Mouse (Mus musculus) stomach, embryonic 14.5 days (tissue): ENCODE results near the gene Pkp2. TPM values are rescaled to one million over a fixed set of nuclear protein-coding genes. Genes with fewer than 3 reads are reported as not detected.
"Not testable (repeated sequence)": the region's sequence is repeated elsewhere in the genome, so short reads cannot be mapped to it uniquely, and the experiment has no call there.

ENCODE experiments used
- ATAC-seq: fragments of 200-750 bp; cut with Nextera tagmentation; 2 replicates; pipeline ENCODE4 v1.8.0; 2017; ENCODE audit warnings: low read depth, moderate TSS enrichment; ENCODE audit not compliant: insufficient number of reproducible peaks, insufficient read depth, low FRiP score
- H3K27ac ChIP-seq: fragments of 300-500 bp; sonication (generic); 2 replicates; pipeline ENCODE4 v1.5.1; 2014; ENCODE audit warnings: mild to moderate bottlenecking, low read length, moderate library complexity, mixed read lengths
- H3K27me3 ChIP-seq: fragments of 300-500 bp; sonication (generic); 2 replicates; pipeline ENCODE4 v1.6.1; 2014; ENCODE audit warnings: low read length, control low read depth, mixed read lengths; ENCODE audit not compliant: control insufficient read depth, insufficient read depth
- H3K36me3 ChIP-seq: fragments of 300-500 bp; sonication (generic); 2 replicates; pipeline ENCODE4 v1.6.1; 2014; ENCODE audit warnings: mild to moderate bottlenecking, control low read depth, low read length, moderate library complexity, mixed read lengths; ENCODE audit not compliant: control insufficient read depth, insufficient read depth
- H3K4me1 ChIP-seq: fragments of 300-500 bp; sonication (generic); 2 replicates; pipeline ENCODE4 v1.6.1; 2014; ENCODE audit warnings: low read length, control low read depth, mixed read lengths; ENCODE audit not compliant: control insufficient read depth, insufficient read depth
- H3K4me2 ChIP-seq: fragments of 300-500 bp; sonication (generic); replicated peaks from 2 replicates; pipeline ENCODE4 v1.6.1; 2014; ENCODE audit warnings: low read depth, low read length, control low read depth
- H3K4me3 ChIP-seq: fragments of 300-500 bp; sonication (generic); 2 replicates; pipeline ENCODE4 v1.5.1; 2014; ENCODE audit warnings: low read depth, low read length, control low read depth
- H3K9ac ChIP-seq: fragments of 300-500 bp; sonication (generic); replicated peaks from 2 replicates; pipeline ENCODE4 v1.6.1; 2014; ENCODE audit warnings: low read depth, mild to moderate bottlenecking, control low read depth, low read length, moderate library complexity, mixed read lengths
- H3K9me3 ChIP-seq: fragments of 300-500 bp; sonication (generic); 2 replicates; pipeline ENCODE4 v1.6.1; 2016; ENCODE audit warnings: low read depth, low read length, control low read depth; ENCODE audit not compliant: control insufficient read depth
- WGBS: fragments of 180-500 bp; shearing (Covaris S2); extraction: QIAGEN DNeasy Blood & Tissue Kit; methylation state at CpG from one replicate; pipeline ENCODE4 v1.1.7; 2014; 5-methylcytosine and 5-hydroxymethylcytosine counted together
- polyA plus RNA-seq: library from polyadenylated mRNA; unstranded; fragments of >200 nt; fragmentation: Nextera tagmentation; extraction: Ambion mirVana; gene quantifications from 2 replicates; pipeline ENCODE4 v1.2.1, GENCODE M21; 2014

The Pkp2 gene
- polyA plus RNA-seq, 1 experiment from 2014 or later, result 9.9 TPM

DNA sequence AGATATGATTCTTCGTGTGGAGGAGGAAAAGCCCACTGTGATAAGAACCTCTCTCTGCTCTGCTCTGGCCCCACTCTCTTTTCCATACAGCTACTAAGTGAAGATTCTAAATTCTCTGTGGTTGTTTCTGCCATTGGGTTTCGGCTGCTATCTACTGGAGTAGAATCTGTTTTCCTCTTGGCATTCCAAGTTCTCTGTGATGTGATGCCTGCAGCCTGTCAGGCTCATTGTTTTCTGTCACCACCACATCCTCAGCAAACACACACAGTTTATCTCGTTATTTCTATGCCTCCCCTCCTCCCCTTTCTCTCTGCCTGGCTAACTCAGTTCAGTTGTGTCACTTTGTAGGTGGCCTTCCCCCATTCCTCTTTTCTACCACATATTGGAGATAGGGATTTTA is 6.7 kb downstream of the Pkp2 start:
- no peak overlapping the region for H3K27ac ChIP-seq
- 35% methylated on average over 3 of the region's 3 CpGs for WGBS
- H3K4me3 ChIP-seq, result no peak overlapping the region
- H3K4me2 ChIP-seq, result no peak overlapping the region
- H3K9me3 ChIP-seq, result no peaks in the 10 kb centered on the region
- ATAC-seq, result no peak
- H3K27me3 ChIP-seq, result 0 out of 2 replicates have a peak, but pooled peaks cover 5% of the 10 kb centered on the region
- H3K36me3 ChIP-seq, result no peaks in the 10 kb centered on the region
- H3K9ac ChIP-seq, result no peak overlapping the region
- peaks cover 15% of the 10 kb centered on the region; the same call in 1 of the 2 replicates for H3K4me1 ChIP-seq

DNA sequence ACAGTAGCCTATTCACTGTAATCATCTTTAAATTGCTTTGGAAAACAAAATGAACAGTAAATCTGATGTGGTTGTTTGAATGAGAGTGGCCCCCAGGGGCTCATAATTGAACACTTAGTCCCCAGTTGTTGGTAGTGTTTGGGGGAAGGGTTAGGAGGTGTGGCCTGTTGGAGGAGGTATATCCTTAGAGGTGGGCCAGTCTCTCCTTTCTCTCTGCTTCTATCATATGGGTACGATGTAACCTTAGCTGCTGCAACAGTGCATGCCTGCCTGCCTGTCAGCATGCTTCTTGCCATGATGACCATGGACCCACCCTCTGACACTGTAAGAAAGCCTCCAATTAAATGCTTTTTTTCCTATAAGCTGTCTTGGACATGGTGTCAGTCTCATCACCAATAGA is 9.5 kb downstream of the Pkp2 start:
- Histone ChIP-seq H3K9ac (no peak overlapping the region), H3K27ac (no peak overlapping the region), H3K4me1 (peaks cover 15% of the 10 kb centered on the region; the same call in 1 of the 2 replicates), H3K27me3 (no peaks in the 10 kb centered on the region), H3K36me3 (no peaks in the 10 kb centered on the region), H3K9me3 (no peaks in the 10 kb centered on the region), H3K4me3 (no peak overlapping the region), H3K4me2 (no peak overlapping the region)
- no peak; the same call in 1 of the 2 replicates for ATAC-seq
- WGBS, result 20% methylated on average over 1 of the region's 1 CpGs

DNA sequence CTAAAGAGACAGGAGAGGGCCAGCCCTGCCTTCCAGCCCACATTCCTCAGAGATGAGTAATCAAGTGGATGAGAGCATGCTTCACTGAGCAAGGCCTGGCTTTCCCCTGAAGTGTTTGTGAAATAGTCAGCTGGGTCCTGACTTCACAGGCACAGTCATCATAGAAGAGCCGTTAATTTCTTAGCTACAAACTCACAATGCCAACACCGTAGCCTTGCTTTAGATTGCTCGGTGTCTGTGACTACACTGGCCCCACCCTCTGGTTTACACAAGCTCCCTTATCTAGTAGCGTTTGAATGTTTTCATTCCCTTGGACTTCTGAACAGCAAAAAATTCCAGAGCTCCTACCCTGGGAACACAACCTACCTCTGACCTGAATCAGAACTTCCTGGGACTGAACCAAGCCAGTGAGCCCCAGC is 11.4 kb downstream of the Pkp2 start:
- no peaks in the 10 kb centered on the region for H3K27me3 ChIP-seq
- ATAC-seq, result peak; percentile 67; the same call in 1 of the 2 replicates
- H3K36me3 ChIP-seq, result no peaks in the 10 kb centered on the region
- 13% methylated on average over 4 of the region's 4 CpGs for WGBS
- peaks cover 15% of the 10 kb centered on the region; the same call in 1 of the 2 replicates for H3K4me1 ChIP-seq
- no peak overlapping the region for H3K9ac ChIP-seq
- H3K4me2 ChIP-seq, result no peak overlapping the region
- H3K4me3 ChIP-seq, result no peak overlapping the region
- no peaks in the 10 kb centered on the region for H3K9me3 ChIP-seq
- H3K27ac ChIP-seq, result peak overlapping the region; percentile 48

DNA sequence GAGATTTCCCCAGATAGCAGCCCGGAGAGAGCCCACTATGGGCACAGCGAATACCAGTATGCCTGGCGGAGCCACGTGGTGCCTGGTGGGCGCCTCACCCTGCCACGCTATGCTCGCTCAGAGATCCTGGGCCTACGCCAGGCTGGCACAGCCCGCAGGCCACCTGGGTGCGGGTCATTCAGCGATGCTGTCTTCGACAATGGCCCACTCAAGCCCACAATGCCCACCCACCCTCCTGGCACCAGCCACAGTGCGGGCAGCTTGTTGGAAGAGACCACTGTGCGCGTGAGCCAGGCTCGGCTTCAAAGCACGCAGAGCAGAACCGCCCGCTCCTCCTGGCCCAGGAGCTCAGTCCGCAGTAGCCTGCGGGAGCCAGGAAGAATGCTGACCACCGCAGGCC is 12.7 kb downstream of the Pkp2 start:
- no peaks in the 10 kb centered on the region for H3K27me3 ChIP-seq
- no peaks in the 10 kb centered on the region for H3K9me3 ChIP-seq
- H3K4me1 ChIP-seq, result peaks cover 15% of the 10 kb centered on the region; the same call in 1 of the 2 replicates
- no peak overlapping the region for H3K9ac ChIP-seq
- 95% methylated on average over 22 of the region's 22 CpGs for WGBS
- ATAC-seq, result no peak
- H3K36me3 ChIP-seq, result no peaks in the 10 kb centered on the region
- H3K4me3 ChIP-seq, result no peak overlapping the region
- H3K27ac ChIP-seq, result no peak overlapping the region
- H3K4me2 ChIP-seq, result no peak overlapping the region

DNA sequence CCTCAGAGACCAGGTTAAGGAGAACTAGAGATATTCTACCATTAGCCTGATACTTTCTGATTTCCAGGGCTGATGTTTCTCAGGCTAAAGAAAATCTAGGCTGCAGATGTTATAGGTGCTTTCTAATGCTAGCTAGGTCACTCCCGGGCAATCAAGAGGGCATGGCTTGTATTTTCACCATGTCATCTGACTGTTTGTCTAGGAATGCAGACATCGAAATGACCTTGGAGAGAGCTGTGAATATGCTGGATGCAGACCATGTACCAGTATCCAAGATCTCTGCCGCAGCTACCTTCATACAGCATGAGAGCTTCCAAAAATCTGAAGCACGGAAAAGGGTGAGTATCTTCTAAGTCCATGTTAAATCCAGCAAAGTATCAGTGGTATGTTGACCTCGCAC is 17.3 kb downstream of the Pkp2 start:
- H3K9me3 ChIP-seq, result no peaks in the 10 kb centered on the region
- H3K27me3 ChIP-seq, result no peaks in the 10 kb centered on the region
- no peak overlapping the region for H3K9ac ChIP-seq
- no peak for ATAC-seq
- no peak overlapping the region for H3K4me2 ChIP-seq
- H3K36me3 ChIP-seq, result no peaks in the 10 kb centered on the region
- 92% methylated on average over 5 of the region's 5 CpGs for WGBS
- no peak overlapping the region for H3K27ac ChIP-seq
- H3K4me1 ChIP-seq, result no peaks in the 10 kb centered on the region
- H3K4me3 ChIP-seq, result no peak overlapping the region

DNA sequence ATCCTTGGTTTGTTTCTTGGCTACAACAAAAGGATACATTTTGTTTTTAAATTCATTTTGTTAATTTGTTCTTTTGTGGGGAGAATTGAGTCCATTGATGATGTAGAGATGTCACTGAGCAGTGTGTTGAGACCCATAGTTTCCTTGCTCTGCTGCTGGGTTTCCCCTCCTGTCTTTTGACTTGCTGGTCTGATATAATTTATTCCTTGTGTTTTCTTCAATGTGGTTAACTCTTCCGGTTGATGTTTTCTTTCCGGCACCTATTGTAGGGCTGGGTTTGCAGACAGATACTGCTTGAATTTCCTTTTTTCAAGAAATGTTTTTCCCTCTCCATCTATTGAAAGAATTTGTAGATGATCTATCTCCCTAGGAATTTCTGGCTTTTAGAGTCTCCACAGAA is 20.8 kb downstream of the Pkp2 start:
- H3K4me2 ChIP-seq, result no peak overlapping the region
- no peaks in the 10 kb centered on the region for H3K9me3 ChIP-seq
- H3K4me3 ChIP-seq, result no peak overlapping the region
- no peaks in the 10 kb centered on the region for H3K27me3 ChIP-seq
- no peak overlapping the region for H3K9ac ChIP-seq
- no peaks in the 10 kb centered on the region for H3K36me3 ChIP-seq
- ATAC-seq, result no peak
- no peak overlapping the region for H3K27ac ChIP-seq
- H3K4me1 ChIP-seq, result no peaks in the 10 kb centered on the region
- WGBS, result 100% methylated on average over 2 of the region's 2 CpGs

DNA sequence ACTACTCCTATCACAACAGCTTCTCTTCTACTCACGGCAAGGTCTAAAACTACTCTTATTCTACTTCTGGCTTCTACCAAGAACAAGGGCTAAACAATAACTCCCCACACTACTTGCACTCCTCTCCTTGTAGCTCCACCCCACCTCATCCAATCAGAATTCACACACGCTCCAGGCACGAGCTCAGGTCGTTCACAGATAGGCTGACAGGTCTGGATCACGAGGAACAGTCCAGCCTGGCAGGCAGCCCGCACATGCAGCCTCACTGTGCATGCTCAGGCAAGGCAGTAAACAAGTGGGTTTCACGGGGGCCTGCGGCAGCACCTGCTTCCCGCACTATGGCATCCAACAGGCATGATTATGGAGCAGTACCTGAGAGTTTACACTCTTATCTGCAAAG is 23.6 kb downstream of the Pkp2 start:
- 86% methylated on average over 9 of the region's 9 CpGs for WGBS
- H3K9ac ChIP-seq, H3K27ac ChIP-seq, H3K27me3 ChIP-seq, H3K4me1 ChIP-seq, H3K4me3 ChIP-seq, H3K36me3 ChIP-seq, H3K9me3 ChIP-seq, ATAC-seq, H3K4me2 ChIP-seq: not testable (repeated sequence)

DNA sequence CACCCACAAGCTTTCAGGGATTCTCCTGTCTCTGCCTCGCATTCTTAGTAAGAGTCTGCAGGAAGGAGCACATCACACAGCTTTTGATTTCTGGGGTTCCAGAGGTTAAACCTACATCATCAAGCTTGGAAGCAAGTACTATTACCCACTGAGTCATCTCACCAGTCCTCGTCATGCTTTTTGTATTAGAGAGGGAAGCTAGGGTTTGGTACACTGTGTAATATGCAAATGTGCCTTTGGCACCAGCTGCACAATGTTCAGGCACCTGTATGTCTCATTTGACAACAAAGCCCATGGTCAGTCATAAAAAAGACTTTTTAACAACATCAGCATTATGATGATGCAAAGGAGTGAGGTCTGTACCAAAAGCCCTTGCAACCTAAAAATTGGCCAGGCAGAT is 25.2 kb downstream of the Pkp2 start:
- H3K4me1 ChIP-seq, result no peaks in the 10 kb centered on the region
- no peaks in the 10 kb centered on the region for H3K36me3 ChIP-seq
- no peak overlapping the region for H3K27ac ChIP-seq
- H3K27me3 ChIP-seq, result no peaks in the 10 kb centered on the region
- no peak overlapping the region for H3K9ac ChIP-seq
- ATAC-seq, result no peak
- no peak overlapping the region for H3K4me2 ChIP-seq
- 83% methylated on average over 2 of the region's 2 CpGs for WGBS
- no peak overlapping the region for H3K4me3 ChIP-seq
- H3K9me3 ChIP-seq, result no peaks in the 10 kb centered on the region

DNA sequence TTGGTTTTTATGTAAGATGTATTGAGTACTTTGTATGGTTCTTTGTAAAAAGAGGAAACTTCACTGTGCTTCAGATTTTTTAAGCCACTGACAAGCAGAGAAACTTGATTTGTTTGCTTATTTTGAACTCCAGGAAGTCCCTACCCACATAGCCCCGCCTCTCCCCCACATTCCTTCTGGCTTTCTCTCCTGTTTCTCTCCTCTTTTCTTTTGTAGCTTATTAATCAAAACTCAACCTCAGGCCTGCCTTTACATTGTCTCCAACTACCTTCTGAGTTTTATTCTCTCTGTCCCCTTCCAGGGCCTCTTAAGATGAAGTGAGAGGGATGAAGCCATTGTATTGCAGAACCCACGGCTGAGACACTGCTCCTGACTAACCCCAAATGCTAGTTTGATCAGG is 31.6 kb downstream of the Pkp2 start:
- H3K27ac ChIP-seq, result no peak overlapping the region
- H3K9ac ChIP-seq, result no peak overlapping the region
- H3K4me2 ChIP-seq, result no peak overlapping the region
- no peak overlapping the region for H3K4me3 ChIP-seq
- no peaks in the 10 kb centered on the region for H3K9me3 ChIP-seq
- WGBS, result 39% methylated on average over 2 of the region's 2 CpGs
- no peaks in the 10 kb centered on the region for H3K36me3 ChIP-seq
- H3K27me3 ChIP-seq, result no peaks in the 10 kb centered on the region
- ATAC-seq, result no peak
- H3K4me1 ChIP-seq, result no peaks in the 10 kb centered on the region
